Mouse (Mus musculus) heart, adult 2 months (tissue): ENCODE measurements at regions not wholly inside any gene's neighbourhood (a gene's known extent, or its start where the extent isn't known, plus 50 kb on each side); places are given as distances from the start of the nearest gene placed in this dataset.

ENCODE experiments used
- CTCF ChIP-seq: fragments of 200-600 bp; IDR thresholded peaks from 2 replicates; pipeline ENCODE4 v1.8.1; 2022; ENCODE audit warnings: antibody characterized with exemption, mild to moderate bottlenecking, moderate library complexity
- EP300 ChIP-seq: fragments of 200-500 bp; IDR thresholded peaks from 2 replicates; pipeline ENCODE4 v1.6.1; 2011; ENCODE audit warnings: low read depth, low read length, control low read depth; ENCODE audit not compliant: insufficient read depth
- POLR2A ChIP-seq: fragments of 200-500 bp; IDR thresholded peaks from 2 replicates; pipeline ENCODE4 v1.6.1; 2011; ENCODE audit warnings: mild to moderate bottlenecking, low read depth, low read length, control low read depth; ENCODE audit not compliant: insufficient read depth

GRCm38 (mm10) chr5:142313944-142314343 lies 87.4 kb upstream of the Foxk1 start:
- no peak for TF ChIP-seq CTCF
- no peak for TF ChIP-seq POLR2A
- TF ChIP-seq EP300: no peak
